Mouse (Mus musculus) cerebellum, postnatal 4 days (tissue): ENCODE measurements around the gene Higd1a.
A peak's percentile ranks its signal among the peaks of the same experiment; 100 is the strongest.

ENCODE experiments used
- DNase-seq, 2 experiments: peaks; one replicate each; pipeline ENCODE4 v3.0.0; 2022; ENCODE audit warnings: low spot score in 2 of 2, mixed read lengths in 1 of 2

Higd1a gene

GRCm38 (mm10) chr9:121858153-121858488 lies at the start of gene Higd1a:
TSS of gene Higd1a (minus strand) at chr9:121858362.
- DNase-seq, result no peak

- no peak for DNase-seq
Measured at GRCm38 (mm10) chr9:121907356-121908070, 49.4 kb upstream of the Higd1a start.

GRCm38 (mm10) chr9:121906456-121906855 lies 48.3 kb upstream of the Higd1a start:
- peak in 1 of 2 experiments; percentile 16 for DNase-seq

GRCm38 (mm10) chr9:121905556-121906185 lies 47.5 kb upstream of the Higd1a start:
- DNase-seq, result peak in 1 of 2 experiments; percentile 7

- no peak for DNase-seq
Measured at GRCm38 (mm10) chr9:121904946-121905345, 46.8 kb upstream of the Higd1a start.

- no peak for DNase-seq
Measured at GRCm38 (mm10) chr9:121904319-121904718, 46.2 kb upstream of the Higd1a start.

- DNase-seq, result peak; percentile 16 to 37
Measured at GRCm38 (mm10) chr9:121903476-121904305, 45.5 kb upstream of the Higd1a start.

- peak in 1 of 2 experiments; percentile 10 for DNase-seq
Measured at GRCm38 (mm10) chr9:121901710-121902700, 43.8 kb upstream of the Higd1a start.

- DNase-seq, result peak in 1 of 2 experiments; percentile 15
Measured at GRCm38 (mm10) chr9:121900282-121900855, 42.2 kb upstream of the Higd1a start.

- DNase-seq, result peak in 1 of 2 experiments; percentile 8
Measured at GRCm38 (mm10) chr9:121899306-121899705, 41.1 kb upstream of the Higd1a start.

- peak in 1 of 2 experiments; percentile 13 for DNase-seq
Measured at GRCm38 (mm10) chr9:121898245-121898644, 40.1 kb upstream of the Higd1a start, which contains the start of gene Ackr2. TSS of gene Ackr2 (plus strand) at chr9:121898355.

GRCm38 (mm10) chr9:121896820-121897219 lies 38.7 kb upstream of the Higd1a start:
- DNase-seq, result peak in 1 of 2 experiments; percentile 8

- no peak for DNase-seq
Measured at GRCm38 (mm10) chr9:121895392-121895993, 37.3 kb upstream of the Higd1a start.

- DNase-seq, result no peak
Measured at GRCm38 (mm10) chr9:121894447-121894846, 36.3 kb upstream of the Higd1a start.

- no peak for DNase-seq
Measured at GRCm38 (mm10) chr9:121892057-121892687, 34.0 kb upstream of the Higd1a start.

- no peak for DNase-seq
Measured at GRCm38 (mm10) chr9:121891301-121891700, 33.1 kb upstream of the Higd1a start.

- DNase-seq, result no peak
Measured at GRCm38 (mm10) chr9:121890441-121890941, 32.3 kb upstream of the Higd1a start.

GRCm38 (mm10) chr9:121889927-121890440 lies 31.8 kb upstream of the Higd1a start:
- DNase-seq, result peak in 1 of 2 experiments; percentile 14

- peak in 1 of 2 experiments; percentile 19 for DNase-seq
Measured at GRCm38 (mm10) chr9:121882015-121882457, 23.9 kb upstream of the Higd1a start.
